Mouse (Mus musculus): Measurements from ENCODE around the gene Shroom3.

Shroom3 gene

DNA sequence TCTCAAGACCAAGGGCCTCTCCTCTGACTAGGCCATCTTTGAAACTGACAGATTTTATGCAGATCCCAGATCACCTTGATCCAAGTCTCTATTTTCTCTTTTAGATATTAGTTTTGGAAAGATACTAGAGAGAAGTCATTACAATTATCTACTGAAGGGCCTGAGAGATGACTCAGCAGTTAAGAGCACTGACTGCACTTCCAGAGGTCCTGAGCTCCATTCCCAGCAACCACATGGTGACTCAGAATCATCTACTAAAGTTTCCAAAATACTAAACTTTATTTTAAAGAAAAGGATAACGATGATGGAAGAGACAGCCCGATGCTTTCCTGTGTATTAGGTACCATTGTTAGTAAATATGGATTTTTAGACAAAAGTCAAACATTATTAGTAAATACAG lies 31.7 kb downstream of the Shroom3 start:
- no peak for DNase-seq (ENCODE audit: low read depth, low spot score)
- Histone ChIP-seq H3K27me3 (ENCODE audit: control insufficient read depth, insufficient read depth, low read length, poor library complexity, severe bottlenecking) (no peaks in the 10 kb centered on the region), H3K36me3 (ENCODE audit: control insufficient read depth, insufficient read depth, low read length, poor library complexity, severe bottlenecking) (no peaks in the 10 kb centered on the region)

DNA sequence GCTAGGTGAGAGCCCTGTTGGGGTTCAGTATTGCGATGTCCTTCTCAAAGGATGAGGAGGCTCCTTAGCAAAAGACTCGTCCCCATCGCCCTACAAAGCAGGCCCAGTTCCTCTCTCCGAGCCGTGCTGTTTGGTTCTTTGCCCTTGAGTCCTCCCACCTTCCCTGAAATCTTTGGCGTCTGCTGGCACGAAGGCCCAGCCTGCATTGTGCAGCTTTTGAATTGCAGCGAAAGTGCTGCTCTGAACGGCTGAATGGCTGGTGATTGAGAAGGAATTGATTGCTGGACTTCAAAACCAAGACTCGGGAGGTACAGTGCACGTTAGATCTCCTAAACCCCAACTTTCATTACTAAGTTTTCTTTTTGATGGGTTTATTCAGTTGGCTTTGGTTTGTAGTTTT lies 32.1 kb downstream of the Shroom3 start:
- H3K36me3 ChIP-seq (ENCODE audit: control insufficient read depth, insufficient read depth, low read length, poor library complexity, severe bottlenecking): no peaks in the 10 kb centered on the region
- no peaks in the 10 kb centered on the region for H3K27me3 ChIP-seq (ENCODE audit: control insufficient read depth, insufficient read depth, low read length, poor library complexity, severe bottlenecking)
- no peak for DNase-seq (ENCODE audit: low read depth, low spot score)

DNA sequence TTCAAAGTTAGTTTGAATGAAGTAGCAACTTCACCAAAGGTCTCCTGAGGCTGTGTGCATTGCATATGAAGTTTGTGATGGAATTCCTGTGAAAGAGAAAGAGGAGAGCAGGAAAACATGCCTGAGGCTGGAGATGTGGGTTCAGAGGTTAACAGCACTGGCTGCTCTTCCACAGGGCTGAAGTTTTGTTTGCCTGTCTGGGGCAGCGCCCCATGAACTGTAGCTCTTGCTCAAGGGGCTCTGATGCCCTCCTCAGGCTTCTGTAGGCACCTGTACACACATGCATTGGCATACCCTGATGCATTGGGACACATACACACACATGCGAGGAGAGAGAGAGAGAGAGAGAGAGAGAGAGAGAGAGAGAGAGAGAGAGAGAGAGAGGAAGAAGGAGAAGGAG lies 32.7 kb downstream of the Shroom3 start:
- Histone ChIP-seq H3K27me3 (ENCODE audit: control insufficient read depth, insufficient read depth, low read length, poor library complexity, severe bottlenecking) (no peaks in the 10 kb centered on the region), H3K36me3 (ENCODE audit: control insufficient read depth, insufficient read depth, low read length, poor library complexity, severe bottlenecking) (no peaks in the 10 kb centered on the region)
- no peak for DNase-seq (ENCODE audit: low read depth, low spot score)

DNA sequence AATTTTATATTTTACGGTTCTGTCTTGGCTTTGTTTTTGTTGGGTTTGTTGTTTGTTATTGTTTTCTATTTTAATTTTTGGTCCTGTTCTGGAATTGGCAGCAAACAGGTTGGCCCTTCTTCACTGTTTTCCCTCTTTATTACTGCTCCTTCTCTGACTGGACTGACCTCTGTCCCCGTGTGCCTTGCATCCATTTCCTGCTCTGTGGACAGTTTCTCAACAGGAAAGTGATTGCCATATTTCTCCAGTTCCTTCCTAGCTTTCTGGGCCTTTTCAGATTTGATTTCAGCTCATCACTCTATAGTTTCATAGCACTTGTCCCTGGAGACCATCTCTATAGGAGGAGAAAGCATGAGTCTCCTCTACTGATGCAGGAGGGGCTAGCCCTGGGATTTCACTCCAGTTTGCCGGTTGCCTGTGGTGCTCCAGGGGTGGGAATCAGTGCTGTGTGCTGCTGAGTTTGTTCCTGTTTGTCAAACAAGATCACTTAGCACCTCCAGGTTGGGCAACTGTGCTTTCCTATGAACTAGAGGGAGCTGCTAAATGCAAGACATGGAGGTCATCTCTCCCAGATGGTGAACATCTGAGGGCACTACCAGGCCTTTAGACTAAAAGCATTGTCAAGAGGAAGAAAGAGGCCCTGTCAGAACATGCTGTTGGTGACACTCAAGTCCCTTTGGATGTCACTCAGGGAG lies 34.6 kb downstream of the Shroom3 start:
- H3K27me3 ChIP-seq (ENCODE audit: control insufficient read depth, insufficient read depth, low read length, poor library complexity, severe bottlenecking): no peaks in the 10 kb centered on the region
- H3K36me3 ChIP-seq (ENCODE audit: control insufficient read depth, insufficient read depth, low read length, poor library complexity, severe bottlenecking): no peaks in the 10 kb centered on the region
- no peak for DNase-seq (ENCODE audit: low read depth, low spot score)

DNA sequence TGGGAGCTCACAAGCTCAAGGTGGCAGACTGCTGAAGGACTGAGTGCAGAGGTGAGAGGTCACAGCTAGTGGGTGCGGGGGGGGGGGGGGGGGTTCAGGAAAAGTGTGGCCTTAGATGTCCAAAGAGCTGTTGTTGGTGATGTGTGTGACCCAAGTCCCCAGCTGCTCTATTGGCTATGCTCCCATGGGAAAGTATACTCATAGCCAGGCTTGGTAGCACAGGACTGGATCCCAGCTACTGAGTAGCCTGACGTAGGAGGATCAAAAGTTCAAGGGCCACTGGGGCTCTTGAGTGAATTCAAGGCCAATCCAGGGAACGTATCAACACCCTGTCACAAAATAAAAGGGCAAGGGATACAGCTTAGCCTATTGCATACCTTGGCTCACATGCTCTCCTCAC lies 35.6 kb downstream of the Shroom3 start:
- Histone ChIP-seq H3K27me3 (ENCODE audit: control insufficient read depth, insufficient read depth, low read length, poor library complexity, severe bottlenecking) (no peaks in the 10 kb centered on the region), H3K36me3 (ENCODE audit: control insufficient read depth, insufficient read depth, low read length, poor library complexity, severe bottlenecking) (no peaks in the 10 kb centered on the region)
- DNase-seq (ENCODE audit: low read depth, low spot score): no peak

GRCm38 (mm10) chr5:92721610-92722009 lies 38.4 kb downstream of the Shroom3 start:
- H3K27me3 ChIP-seq (ENCODE audit: control insufficient read depth, insufficient read depth, low read length, poor library complexity, severe bottlenecking): no peaks in the 10 kb centered on the region
- H3K36me3 ChIP-seq (ENCODE audit: control insufficient read depth, insufficient read depth, low read length, poor library complexity, severe bottlenecking): no peaks in the 10 kb centered on the region

DNA sequence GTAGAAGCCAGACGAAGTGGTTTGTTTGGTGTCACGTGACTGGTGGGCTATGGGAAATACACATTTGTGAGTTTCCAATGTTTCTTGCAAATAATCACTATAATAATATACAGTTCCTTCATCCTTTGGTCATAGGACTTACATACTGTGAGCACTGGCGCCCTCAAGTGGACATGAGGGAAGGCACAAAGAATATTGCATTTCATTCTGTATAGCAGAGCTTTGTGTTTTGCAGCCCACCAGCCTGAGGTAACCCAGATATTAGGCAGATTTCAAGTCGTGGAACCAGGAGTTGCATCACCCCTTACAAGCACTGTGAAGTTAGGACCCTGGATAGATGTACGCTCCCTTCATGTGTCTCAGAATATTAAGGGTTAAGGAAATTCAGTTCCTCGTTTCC lies 42.7 kb downstream of the Shroom3 start:
- DNase-seq (ENCODE audit: low read depth, low spot score): peak; percentile 37
- no peaks in the 10 kb centered on the region for H3K27me3 ChIP-seq (ENCODE audit: control insufficient read depth, insufficient read depth, low read length, poor library complexity, severe bottlenecking)
- no peaks in the 10 kb centered on the region for H3K36me3 ChIP-seq (ENCODE audit: control insufficient read depth, insufficient read depth, low read length, poor library complexity, severe bottlenecking)

More at GRCm38 (mm10) chr5:92721610-92722009, 38.4 kb downstream of the Shroom3 start:
- DNase-seq (ENCODE audit: low read depth, low spot score): no peak

DNA sequence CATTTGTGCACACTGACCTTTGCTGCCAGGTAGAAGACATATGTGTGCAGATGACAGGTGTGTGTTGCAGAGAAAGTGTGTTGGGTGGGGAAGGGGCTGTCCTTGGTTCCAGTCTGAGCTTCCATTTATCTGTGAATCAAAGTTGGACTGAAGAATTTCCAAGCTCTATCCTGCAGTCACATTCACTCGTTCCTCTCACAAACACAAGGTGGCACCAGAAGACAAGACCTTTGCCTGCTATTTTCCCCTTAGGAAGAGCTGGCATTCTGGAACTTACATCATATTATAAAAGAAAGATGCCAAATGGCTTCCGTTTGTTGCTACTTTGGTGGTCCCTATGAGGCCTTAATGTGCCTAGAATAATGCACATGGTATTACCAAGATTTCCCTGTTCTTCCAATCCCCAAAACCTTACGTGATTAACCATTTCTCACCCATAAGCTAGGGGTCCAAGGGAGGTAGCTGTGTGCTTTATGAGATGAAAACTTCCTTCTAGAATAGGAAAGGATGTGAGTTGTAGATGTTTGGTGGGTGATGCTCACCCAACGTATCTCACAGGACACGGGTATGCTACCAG lies 45.1 kb downstream of the Shroom3 start:
- no peaks in the 10 kb centered on the region for H3K36me3 ChIP-seq (ENCODE audit: control insufficient read depth, insufficient read depth, low read length, poor library complexity, severe bottlenecking)
- no peaks in the 10 kb centered on the region for H3K27me3 ChIP-seq (ENCODE audit: control insufficient read depth, insufficient read depth, low read length, poor library complexity, severe bottlenecking)
- no peak for DNase-seq (ENCODE audit: low read depth, low spot score)

- DNase-seq (ENCODE audit: low read depth, low spot score): no peak
- Histone ChIP-seq H3K27me3 (ENCODE audit: control insufficient read depth, insufficient read depth, low read length, poor library complexity, severe bottlenecking) (no peaks in the 10 kb centered on the region), H3K36me3 (ENCODE audit: control insufficient read depth, insufficient read depth, low read length, poor library complexity, severe bottlenecking) (no peaks in the 10 kb centered on the region)
Observed at GRCm38 (mm10) chr5:92729221-92729620, 46.0 kb downstream of the Shroom3 start.

DNA sequence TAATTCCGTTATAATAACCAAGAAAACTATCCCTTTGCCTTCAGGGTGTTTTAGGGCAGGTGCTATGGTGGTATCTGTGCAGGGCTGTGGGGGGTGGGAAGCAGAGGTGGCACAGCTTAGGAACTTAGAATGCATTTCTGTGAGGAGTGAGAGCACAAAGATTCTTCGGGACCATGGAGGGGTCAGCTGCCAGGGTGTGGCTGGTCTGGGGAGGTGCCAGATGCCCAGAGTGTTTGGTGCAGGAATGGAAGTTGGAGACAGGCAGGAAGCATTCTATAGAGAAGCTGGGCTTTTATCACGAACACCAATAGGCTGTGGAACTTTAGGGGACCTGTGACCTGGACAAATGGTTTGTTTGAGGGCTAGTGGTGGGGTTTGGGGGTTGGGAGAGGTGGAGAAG lies 58.6 kb downstream of the Shroom3 start:
- H3K27me3 ChIP-seq (ENCODE audit: control insufficient read depth, insufficient read depth, low read length, poor library complexity, severe bottlenecking): no peaks in the 10 kb centered on the region
- no peaks in the 10 kb centered on the region for H3K36me3 ChIP-seq (ENCODE audit: control insufficient read depth, insufficient read depth, low read length, poor library complexity, severe bottlenecking)
- DNase-seq (ENCODE audit: low read depth, low spot score): no peak

DNA sequence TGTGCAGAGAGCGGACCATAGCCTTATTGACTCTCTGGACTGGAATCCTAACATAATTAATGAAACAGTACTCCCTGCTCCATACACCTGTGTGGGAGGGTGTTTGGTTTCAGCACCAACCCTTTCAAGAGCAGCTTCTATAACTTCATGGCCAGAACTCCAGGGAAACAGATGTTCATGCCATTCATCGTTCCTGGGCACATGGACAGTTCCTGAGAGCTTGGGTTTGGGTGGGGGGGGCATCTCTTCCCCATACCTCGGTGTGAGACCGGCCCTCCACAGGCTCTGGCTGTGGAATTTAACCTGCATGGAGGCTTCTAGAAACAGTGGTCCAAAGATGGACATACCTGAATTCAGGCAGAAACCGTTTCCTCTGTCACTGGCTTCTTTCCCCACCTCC lies 59.5 kb downstream of the Shroom3 start:
- H3K27me3 ChIP-seq (ENCODE audit: control insufficient read depth, insufficient read depth, low read length, poor library complexity, severe bottlenecking): no peaks in the 10 kb centered on the region
- no peaks in the 10 kb centered on the region for H3K36me3 ChIP-seq (ENCODE audit: control insufficient read depth, insufficient read depth, low read length, poor library complexity, severe bottlenecking)
- DNase-seq (ENCODE audit: low read depth, low spot score): no peak

DNA sequence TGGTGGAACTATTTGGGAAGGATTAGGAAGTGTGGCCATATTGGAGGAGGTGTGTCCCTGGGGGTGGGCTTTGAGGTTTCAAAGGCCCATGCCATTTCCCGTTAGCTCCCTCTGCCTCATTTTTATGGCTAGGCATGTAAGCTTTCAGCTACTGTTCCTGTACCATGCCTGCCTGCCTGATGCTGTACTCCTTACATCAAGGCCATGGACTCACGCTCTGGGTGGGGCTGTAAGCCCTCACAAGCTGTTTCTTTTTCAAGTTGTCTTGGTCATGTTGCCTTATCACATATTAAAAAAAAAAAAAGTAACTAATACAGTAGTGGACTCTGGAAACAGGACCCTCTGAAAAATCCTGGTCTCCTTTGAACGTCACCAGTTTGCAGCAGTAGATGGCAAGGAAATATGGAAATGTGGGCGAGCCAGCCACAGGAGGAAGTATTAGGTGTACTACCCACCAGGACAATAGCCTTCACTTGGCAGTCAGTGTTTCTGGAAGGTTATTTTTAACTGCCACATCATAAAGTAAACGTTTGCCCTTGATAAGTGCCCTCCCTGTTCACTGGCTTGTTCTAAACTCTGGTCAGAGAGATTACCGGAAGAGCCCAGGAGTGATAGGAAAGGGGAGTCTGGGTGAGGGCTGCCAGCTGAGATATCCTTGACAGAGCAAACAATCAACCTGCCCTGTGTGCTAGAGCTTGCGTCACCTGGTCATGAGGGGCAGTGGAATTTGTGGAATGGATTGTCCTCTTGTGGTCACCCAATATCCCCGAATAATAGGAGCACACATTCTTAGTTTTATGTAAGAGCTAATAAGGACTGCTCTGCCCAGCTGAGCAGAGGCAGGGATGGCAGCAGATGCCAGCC lies 62.4 kb downstream of the Shroom3 start:
- H3K27me3 ChIP-seq (ENCODE audit: control insufficient read depth, insufficient read depth, low read length, poor library complexity, severe bottlenecking): no peaks in the 10 kb centered on the region
- no peak for DNase-seq (ENCODE audit: low read depth, low spot score)
- no peaks in the 10 kb centered on the region for H3K36me3 ChIP-seq (ENCODE audit: control insufficient read depth, insufficient read depth, low read length, poor library complexity, severe bottlenecking)

DNA sequence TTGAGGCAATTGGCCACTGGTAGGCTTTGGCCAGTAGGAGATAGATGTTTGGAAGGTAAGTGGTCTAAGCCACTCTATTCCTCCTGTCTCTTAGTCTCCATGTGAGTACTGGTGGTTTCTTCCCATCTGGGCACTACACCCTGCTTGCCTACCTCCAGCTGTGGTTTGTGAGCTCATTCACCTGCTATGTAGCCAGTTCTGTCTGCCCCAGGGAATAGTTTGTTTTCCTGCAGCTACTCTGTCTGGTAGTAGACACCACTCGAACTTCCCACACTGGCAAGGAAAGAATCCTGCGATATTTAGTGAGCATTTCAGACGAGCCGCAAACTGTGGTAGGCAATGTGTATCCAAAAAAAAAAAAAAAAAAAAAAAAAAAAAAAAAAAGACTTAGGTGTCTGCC lies 68.3 kb downstream of the Shroom3 start:
- Histone ChIP-seq H3K27me3 (ENCODE audit: control insufficient read depth, insufficient read depth, low read length, poor library complexity, severe bottlenecking) (no peaks in the 10 kb centered on the region), H3K36me3 (ENCODE audit: control insufficient read depth, insufficient read depth, low read length, poor library complexity, severe bottlenecking) (no peaks in the 10 kb centered on the region)
- DNase-seq (ENCODE audit: low read depth, low spot score): no peak

DNA sequence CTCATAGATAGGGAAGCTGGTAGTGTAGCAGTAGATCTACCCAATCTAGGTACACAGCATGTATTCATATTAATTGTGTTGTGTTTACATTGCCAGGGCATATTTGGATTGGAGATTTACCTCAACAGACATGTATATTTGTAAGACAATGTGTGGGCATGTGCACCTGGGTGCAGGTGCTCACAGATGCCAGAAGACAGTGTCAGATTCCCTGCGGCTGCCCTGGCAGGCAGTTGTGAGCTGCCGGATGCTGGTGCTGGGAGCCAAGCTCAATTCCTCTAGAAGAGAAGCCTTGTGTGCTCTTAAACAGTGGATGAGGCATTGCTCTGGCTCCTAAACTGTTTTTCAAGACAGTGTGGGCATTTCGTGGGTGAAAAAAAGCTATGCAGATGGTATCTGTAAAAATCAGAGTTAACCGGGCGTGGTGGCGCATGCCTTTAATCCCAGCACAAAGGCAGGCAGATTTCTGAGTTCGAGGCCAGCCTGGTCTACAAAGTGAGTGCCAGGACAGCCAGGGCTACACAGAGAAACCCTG lies 72.1 kb downstream of the Shroom3 start:
- DNase-seq (ENCODE audit: low read depth, low spot score): no peak
- Histone ChIP-seq H3K36me3 (ENCODE audit: control insufficient read depth, insufficient read depth, low read length, poor library complexity, severe bottlenecking) (no peaks in the 10 kb centered on the region), H3K27me3 (ENCODE audit: control insufficient read depth, insufficient read depth, low read length, poor library complexity, severe bottlenecking) (no peaks in the 10 kb centered on the region)

DNA sequence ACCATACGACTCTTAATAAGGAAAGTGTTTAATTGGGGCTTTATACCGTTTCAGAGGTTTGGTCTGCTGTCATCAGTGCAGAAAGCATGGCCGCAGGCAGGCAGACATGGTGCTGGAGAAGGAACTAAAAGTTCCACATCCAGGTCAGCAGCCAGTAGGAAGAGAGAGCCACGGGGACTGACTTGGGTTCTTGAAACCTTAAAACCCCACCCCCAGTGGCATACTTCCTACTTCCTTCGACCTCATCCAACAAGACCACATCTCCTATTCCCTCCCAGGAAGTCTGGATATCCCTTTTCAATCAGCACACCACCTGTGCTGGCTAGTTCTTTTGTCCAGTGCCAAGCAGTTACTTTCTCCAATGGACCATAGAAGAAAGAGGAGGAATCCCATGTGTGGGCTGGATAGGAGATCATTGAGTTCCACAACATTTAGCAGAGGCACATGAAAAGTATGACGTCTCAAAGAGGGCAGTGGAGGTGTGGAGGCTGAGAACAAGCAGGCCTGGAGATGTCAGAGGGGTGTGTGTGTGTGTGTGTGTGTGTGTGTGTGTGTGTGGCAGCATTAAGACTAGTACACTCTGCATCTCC lies 76.0 kb downstream of the Shroom3 start:
- H3K36me3 ChIP-seq (ENCODE audit: control insufficient read depth, insufficient read depth, low read length, poor library complexity, severe bottlenecking): no peaks in the 10 kb centered on the region
- H3K27me3 ChIP-seq (ENCODE audit: control insufficient read depth, insufficient read depth, low read length, poor library complexity, severe bottlenecking): no peaks in the 10 kb centered on the region
- no peak for DNase-seq (ENCODE audit: low read depth, low spot score)
